Mouse (Mus musculus): Measurements from ENCODE around the gene Samhd1. TPM values are rescaled to one million over a fixed set of nuclear protein-coding genes. Genes with fewer than 3 reads are reported as not detected.
A peak's percentile ranks its signal among the peaks of the same experiment; 100 is the strongest.

The Samhd1 gene
- polyA plus RNA-seq, 1 experiment from 2014 or later: 12.6 TPM

- no peak overlapping the region for H3K4me3 ChIP-seq
- no peaks in the 10 kb centered on the region for H3K27me3 ChIP-seq
- peaks cover 85% of the 10 kb centered on the region for H3K4me1 ChIP-seq
- no peak for ATAC-seq (replicated peaks)
- H3K27ac ChIP-seq (replicated peaks): 0 out of 2 replicates have a peak overlapping the region, but pooled peaks have one; percentile 67
- H3K4me2 ChIP-seq (replicated peaks): no peak overlapping the region
- H3K36me3 ChIP-seq: peaks cover under 1% of the 10 kb centered on the region; the same call in 1 of the 2 replicates
- no peaks in the 10 kb centered on the region for H3K9me3 ChIP-seq
- 82% methylated on average over 14 of the region's 14 CpGs for WGBS
- H3K9ac ChIP-seq (replicated peaks): no peak overlapping the region
Measured at GRCm38 (mm10) chr2:157064978-157065878, 69.8 kb downstream of the Samhd1 start.

GRCm38 (mm10) chr2:157064136-157064535, 70.9 kb downstream of the Samhd1 start:
- H3K36me3 ChIP-seq: peaks cover 11% of the 10 kb centered on the region
- no peak overlapping the region for H3K4me2 ChIP-seq (replicated peaks)
- H3K9me3 ChIP-seq: no peaks in the 10 kb centered on the region
- peak overlapping the region; percentile 67 for H3K27ac ChIP-seq (replicated peaks)
- H3K4me1 ChIP-seq: peaks cover 83% of the 10 kb centered on the region
- no peak overlapping the region for H3K9ac ChIP-seq (replicated peaks)
- no peak overlapping the region for H3K4me3 ChIP-seq
- ATAC-seq (replicated peaks): no peak
- no peaks in the 10 kb centered on the region for H3K27me3 ChIP-seq
- 36% methylated on average over 7 of the region's 7 CpGs for WGBS

- 59% methylated on average over 4 of the region's 4 CpGs for WGBS
- no peak for ATAC-seq (replicated peaks)
- Histone ChIP-seq H3K4me2 (replicated peaks) (no peak overlapping the region), H3K4me3 (no peak overlapping the region), H3K36me3 (peaks cover 13% of the 10 kb centered on the region), H3K27ac (replicated peaks) (peak overlapping the region; percentile 71), H3K27me3 (no peaks in the 10 kb centered on the region), H3K9ac (replicated peaks) (no peak overlapping the region), H3K9me3 (no peaks in the 10 kb centered on the region), H3K4me1 (peaks cover 83% of the 10 kb centered on the region)
Measured at GRCm38 (mm10) chr2:157063241-157063700, 71.8 kb downstream of the Samhd1 start.

DNA sequence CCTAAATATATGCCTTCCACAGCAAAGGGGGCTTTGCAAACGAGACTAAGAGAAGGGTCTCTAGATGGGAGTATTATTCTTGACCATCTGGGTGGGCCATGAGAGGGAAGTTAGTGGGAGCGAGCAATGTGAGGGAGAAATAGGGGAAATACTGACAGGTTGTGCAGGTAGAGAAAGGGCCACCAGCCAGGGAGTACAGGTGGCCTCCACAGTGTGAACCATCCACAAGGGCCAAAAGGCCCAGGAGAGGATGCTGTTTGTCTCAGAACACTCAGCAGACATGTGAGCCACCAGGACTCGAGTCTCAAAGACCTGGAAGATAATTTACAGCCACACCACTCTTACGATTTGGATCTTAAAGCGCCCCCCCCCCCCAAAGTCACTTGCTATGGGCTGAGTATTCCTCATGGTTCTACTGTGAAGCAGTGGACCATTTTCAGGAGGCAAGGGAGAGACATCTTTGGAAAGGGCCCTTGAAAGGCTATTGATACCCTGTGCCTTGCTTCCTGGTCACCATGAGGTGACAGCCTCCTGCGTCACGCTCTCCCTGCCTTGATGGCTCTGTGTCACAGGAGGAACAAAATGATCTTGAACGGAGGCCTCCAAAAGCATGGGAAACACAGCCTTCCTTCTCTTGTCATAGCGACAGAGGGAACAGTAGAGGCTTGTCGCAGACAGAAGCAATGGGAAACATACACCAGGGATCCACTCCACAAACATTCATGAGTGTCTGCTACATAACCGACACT, 74.3 kb downstream of the Samhd1 start:
- no peak overlapping the region for H3K27ac ChIP-seq (replicated peaks)
- peaks cover 79% of the 10 kb centered on the region for H3K4me1 ChIP-seq
- no peaks in the 10 kb centered on the region for H3K9me3 ChIP-seq
- WGBS: 90% methylated on average over 11 of the region's 11 CpGs
- H3K9ac ChIP-seq (replicated peaks): no peak overlapping the region
- no peak overlapping the region for H3K4me3 ChIP-seq
- H3K36me3 ChIP-seq: peaks cover 16% of the 10 kb centered on the region
- ATAC-seq (replicated peaks): no peak
- no peaks in the 10 kb centered on the region for H3K27me3 ChIP-seq
- H3K4me2 ChIP-seq (replicated peaks): no peak overlapping the region

GRCm38 (mm10) chr2:157060037-157060436, 75.0 kb downstream of the Samhd1 start:
- no peaks in the 10 kb centered on the region for H3K9me3 ChIP-seq
- H3K4me1 ChIP-seq: peaks cover 74% of the 10 kb centered on the region
- no peak overlapping the region for H3K4me3 ChIP-seq
- H3K27ac ChIP-seq (replicated peaks): no peak overlapping the region
- H3K27me3 ChIP-seq: no peaks in the 10 kb centered on the region
- H3K9ac ChIP-seq (replicated peaks): no peak overlapping the region
- H3K4me2 ChIP-seq (replicated peaks): no peak overlapping the region
- no peak for ATAC-seq (replicated peaks)
- H3K36me3 ChIP-seq: peaks cover 16% of the 10 kb centered on the region
- WGBS: 94% methylated on average over 14 of the region's 14 CpGs

DNA sequence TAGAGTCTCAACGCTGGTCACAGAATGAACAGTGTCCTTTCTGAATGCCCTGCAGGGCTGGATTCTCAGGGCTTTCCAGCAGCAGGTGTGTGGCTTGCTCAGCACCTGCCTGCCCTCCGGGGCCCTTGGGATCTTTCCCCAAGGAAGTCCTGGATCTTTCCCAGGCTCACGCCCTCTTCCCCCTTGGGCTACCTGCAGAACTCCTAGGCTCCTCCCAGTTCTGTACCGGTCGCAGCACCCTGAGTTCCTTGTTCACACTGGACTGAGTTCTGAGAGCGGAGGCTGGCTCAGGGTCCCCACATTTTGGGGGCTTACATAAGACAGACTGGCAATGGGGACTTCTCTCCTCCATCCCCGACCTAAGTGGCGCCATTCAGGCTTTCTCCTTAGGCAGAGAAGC, 75.9 kb downstream of the Samhd1 start:
- no peak for ATAC-seq (replicated peaks)
- WGBS: 44% methylated on average over 8 of the region's 8 CpGs
- Histone ChIP-seq H3K4me2 (replicated peaks) (peak overlapping the region; percentile 34; the same call in 1 of the 2 replicates), H3K4me3 (no peak overlapping the region), H3K27ac (replicated peaks) (peak overlapping the region; percentile 94), H3K27me3 (no peaks in the 10 kb centered on the region), H3K4me1 (peaks cover 71% of the 10 kb centered on the region), H3K9me3 (no peaks in the 10 kb centered on the region), H3K9ac (replicated peaks) (peak overlapping the region; percentile 7; the same call in 1 of the 2 replicates), H3K36me3 (peaks cover 18% of the 10 kb centered on the region)

- peaks cover 64% of the 10 kb centered on the region for H3K4me1 ChIP-seq
- peaks cover 22% of the 10 kb centered on the region for H3K36me3 ChIP-seq
- H3K27ac ChIP-seq (replicated peaks): peak overlapping the region; percentile 94
- peak overlapping the region; percentile 34 for H3K4me2 ChIP-seq (replicated peaks)
- H3K9ac ChIP-seq (replicated peaks): peak overlapping the region; percentile 16
- peak overlapping the region; percentile 10; the same call in 1 of the 2 replicates for H3K4me3 ChIP-seq
- peak; percentile 90 for ATAC-seq (replicated peaks)
- H3K9me3 ChIP-seq: no peaks in the 10 kb centered on the region
- 8% methylated on average over 18 of the region's 18 CpGs for WGBS
- no peaks in the 10 kb centered on the region for H3K27me3 ChIP-seq
Measured at GRCm38 (mm10) chr2:157058342-157058998, 76.6 kb downstream of the Samhd1 start.

DNA sequence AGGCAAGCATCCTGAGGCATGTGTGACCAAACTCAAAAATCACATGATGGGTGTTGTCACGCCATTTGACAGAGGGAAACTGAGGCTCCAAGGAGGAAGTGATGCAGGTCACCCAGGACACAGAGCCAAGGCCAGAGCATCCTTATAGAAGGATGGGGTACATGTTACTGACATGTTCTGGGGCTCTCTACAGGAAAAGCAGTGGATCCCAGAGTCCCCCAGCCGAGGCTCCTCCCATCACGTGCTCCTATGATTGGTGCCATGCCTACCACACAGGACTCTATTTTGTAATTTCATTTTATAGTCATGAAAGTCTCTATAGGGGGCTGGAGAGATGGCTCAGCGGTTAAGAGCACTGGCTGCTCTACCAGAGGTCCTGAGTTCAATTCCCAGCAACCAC, 77.3 kb downstream of the Samhd1 start:
- peaks cover 28% of the 10 kb centered on the region for H3K36me3 ChIP-seq
- peak overlapping the region; percentile 94 for H3K27ac ChIP-seq (replicated peaks)
- no peak overlapping the region for H3K9ac ChIP-seq (replicated peaks)
- no peak for ATAC-seq (replicated peaks)
- H3K4me2 ChIP-seq (replicated peaks): no peak overlapping the region
- WGBS: 71% methylated on average over 4 of the region's 4 CpGs
- peaks cover 57% of the 10 kb centered on the region for H3K4me1 ChIP-seq
- no peaks in the 10 kb centered on the region for H3K27me3 ChIP-seq
- H3K4me3 ChIP-seq: no peak overlapping the region
- no peaks in the 10 kb centered on the region for H3K9me3 ChIP-seq

- no peak overlapping the region for H3K9ac ChIP-seq (replicated peaks)
- no peak for ATAC-seq (replicated peaks)
- H3K9me3 ChIP-seq: no peaks in the 10 kb centered on the region
- peak overlapping the region; percentile 94 for H3K27ac ChIP-seq (replicated peaks)
- WGBS: 80% methylated on average over 3 of the region's 3 CpGs
- peaks cover 53% of the 10 kb centered on the region for H3K4me1 ChIP-seq
- H3K27me3 ChIP-seq: no peaks in the 10 kb centered on the region
- no peak overlapping the region for H3K4me2 ChIP-seq (replicated peaks)
- H3K36me3 ChIP-seq: peaks cover 33% of the 10 kb centered on the region
- no peak overlapping the region for H3K4me3 ChIP-seq
Measured at GRCm38 (mm10) chr2:157057186-157057585, 77.9 kb downstream of the Samhd1 start.

GRCm38 (mm10) chr2:157055721-157056120, 79.3 kb downstream of the Samhd1 start:
- H3K4me3 ChIP-seq: no peak overlapping the region
- H3K9ac ChIP-seq (replicated peaks): no peak overlapping the region
- 0 out of 2 replicates have a peak overlapping the region, but pooled peaks have one; percentile 49 for H3K27ac ChIP-seq (replicated peaks)
- peaks cover 56% of the 10 kb centered on the region for H3K4me1 ChIP-seq
- 93% methylated on average over 6 of the region's 6 CpGs for WGBS
- no peak for ATAC-seq (replicated peaks)
- no peak overlapping the region for H3K4me2 ChIP-seq (replicated peaks)
- H3K36me3 ChIP-seq: peaks cover 37% of the 10 kb centered on the region
- H3K27me3 ChIP-seq: no peaks in the 10 kb centered on the region
- no peaks in the 10 kb centered on the region for H3K9me3 ChIP-seq

- Histone ChIP-seq H3K4me1 (peaks cover 60% of the 10 kb centered on the region), H3K4me3 (no peak overlapping the region), H3K4me2 (replicated peaks) (no peak overlapping the region), H3K9ac (replicated peaks) (no peak overlapping the region), H3K27ac (replicated peaks) (peak overlapping the region; percentile 49), H3K36me3 (peaks cover 33% of the 10 kb centered on the region), H3K9me3 (no peaks in the 10 kb centered on the region), H3K27me3 (no peaks in the 10 kb centered on the region)
- ATAC-seq (replicated peaks): 0 out of 2 replicates have a peak, but pooled peaks have one; percentile 16
- 53% methylated on average over 5 of the region's 5 CpGs for WGBS
Measured at GRCm38 (mm10) chr2:157054816-157055215, 80.2 kb downstream of the Samhd1 start.
